In genomic region chr15:60097141-60097540, GRCm38 (mm10) we compare ENCODE assay signal across 8 mouse cellular contexts.
DNase-seq lines count a peak whose midpoint lies in the region; ATAC-seq and TF ChIP-seq lines count a peak whose summit lies in the region.

No protein-coding gene starts in this region.

- H3K36me3 ChIP-seq in kidney, embryonic 16.5 days (ENCODE audit: insufficient read depth, low read length), result no peaks in the 10 kb centered on the region
- no peaks in the 10 kb centered on the region for H3K36me3 ChIP-seq in limb, embryonic 11.5 days (ENCODE audit: control insufficient read depth, insufficient read depth, low read length)
- H3K36me3 ChIP-seq in neural tube, embryonic 12.5 days, result no peaks in the 10 kb centered on the region
- H3K36me3 ChIP-seq in thymus, adult 2 months (ENCODE audit: control insufficient read depth, insufficient read depth, low read length), result no peaks in the 10 kb centered on the region

- no peak for TF ChIP-seq POLR2A in cerebellum, adult 2 months (IDR thresholded peaks at IDR 0.05; ENCODE audit: borderline replicate concordance, insufficient read depth, low read length)
- TF ChIP-seq POLR2A in thymus, adult 2 months (IDR thresholded peaks at IDR 0.05; ENCODE audit: control insufficient read depth, extremely low read depth, insufficient read depth, low read length, poor library complexity), result no peak

- H3K4me2 ChIP-seq in kidney, embryonic 16.5 days (replicated peaks; ENCODE audit: low read depth, low read length), result no peak overlapping the region
- no peak overlapping the region for H3K4me2 ChIP-seq in limb, embryonic 11.5 days (ENCODE audit: low read depth, severe bottlenecking)
- H3K4me2 ChIP-seq in neural tube, embryonic 12.5 days (replicated peaks), result no peak overlapping the region

- TF ChIP-seq CTCF in cerebellum, adult 2 months (IDR thresholded peaks at IDR 0.05; ENCODE audit: borderline replicate concordance, insufficient read depth, low read depth, low read length), result peak; percentile 60
- TF ChIP-seq CTCF in thymus, adult 2 months (IDR thresholded peaks at IDR 0.05; ENCODE audit: borderline replicate concordance, control insufficient read depth, extremely low read depth, insufficient read depth, low read length, poor library complexity), result no peak

- H3K9me3 ChIP-seq in kidney, embryonic 16.5 days (ENCODE audit: low read length), result no peaks in the 10 kb centered on the region
- H3K9me3 ChIP-seq in limb, embryonic 11.5 days (ENCODE audit: control insufficient read depth, low read length), result no peaks in the 10 kb centered on the region
- H3K9me3 ChIP-seq in neural tube, embryonic 12.5 days, result no peaks in the 10 kb centered on the region

- no peaks in the 10 kb centered on the region for H3K4me1 ChIP-seq in kidney, embryonic 16.5 days (ENCODE audit: insufficient read depth, low read length)
- H3K4me1 ChIP-seq in cerebellum, adult 2 months (ENCODE audit: control insufficient read depth, insufficient read depth, low read length), result no peaks in the 10 kb centered on the region
- no peaks in the 10 kb centered on the region for H3K4me1 ChIP-seq in limb, embryonic 11.5 days (ENCODE audit: control insufficient read depth, insufficient read depth, low read length)
- H3K4me1 ChIP-seq in neural tube, embryonic 12.5 days, result no peaks in the 10 kb centered on the region
- H3K4me1 ChIP-seq in thymus, adult 2 months (replicated peaks; ENCODE audit: control insufficient read depth, insufficient read depth, low read length), result no peaks in the 10 kb centered on the region; the same call in 1 of the 2 replicates

- no peak overlapping the region for H3K4me3 ChIP-seq in kidney, embryonic 16.5 days (ENCODE audit: low read length)
- H3K4me3 ChIP-seq in cerebellum, adult 2 months (replicated peaks; ENCODE audit: insufficient read depth, low read depth, low read length), result no peak overlapping the region
- no peak overlapping the region for H3K4me3 ChIP-seq in limb, embryonic 11.5 days (ENCODE audit: low read depth, low read length)
- no peak overlapping the region for H3K4me3 ChIP-seq in neural tube, embryonic 12.5 days
- H3K4me3 ChIP-seq in thymus, adult 2 months (ENCODE audit: control insufficient read depth, insufficient read depth, low read length), result no peak overlapping the region

- DNase-seq in kidney, adult 11 months, result peak; percentile 31
- peak; percentile 26 for DNase-seq in cerebellum, adult 2 months
- peak; percentile 23 to 70 for DNase-seq in kidney, adult 8-10 months
- peak; percentile 78 for DNase-seq in limb, embryonic 11.5 days (ENCODE audit: low spot score)
- peak; percentile 71 for DNase-seq in thymus, adult 2 months

- no peak overlapping the region for H3K9ac ChIP-seq in kidney, embryonic 16.5 days (replicated peaks; ENCODE audit: low read length)
- H3K9ac ChIP-seq in limb, embryonic 11.5 days (ENCODE audit: low read length), result no peak overlapping the region
- H3K9ac ChIP-seq in neural tube, embryonic 12.5 days, result no peak overlapping the region

- H3K27me3 ChIP-seq in kidney, embryonic 16.5 days (ENCODE audit: insufficient read depth, low read length), result no peaks in the 10 kb centered on the region
- no peaks in the 10 kb centered on the region for H3K27me3 ChIP-seq in cerebellum, adult 2 months (ENCODE audit: control insufficient read depth, insufficient read depth, low read length)
- no peaks in the 10 kb centered on the region for H3K27me3 ChIP-seq in limb, embryonic 11.5 days (ENCODE audit: control insufficient read depth, insufficient read depth, low read length)
- H3K27me3 ChIP-seq in neural tube, embryonic 12.5 days (replicated peaks), result no peaks in the 10 kb centered on the region
- no peaks in the 10 kb centered on the region for H3K27me3 ChIP-seq in thymus, adult 2 months (ENCODE audit: control insufficient read depth, insufficient read depth, low read length)

- H3K27ac ChIP-seq in kidney, embryonic 16.5 days (ENCODE audit: low read length), result no peak overlapping the region
- no peak overlapping the region for H3K27ac ChIP-seq in cerebellum, adult 2 months (ENCODE audit: insufficient read depth, low read length)
- H3K27ac ChIP-seq in limb, embryonic 11.5 days (replicated peaks; ENCODE audit: low read depth, low read length), result no peak overlapping the region
- H3K27ac ChIP-seq in neural tube, embryonic 12.5 days, result no peak overlapping the region
- no peak overlapping the region for H3K27ac ChIP-seq in thymus, adult 2 months (ENCODE audit: control insufficient read depth, insufficient read depth, low read length)

- ATAC-seq in kidney, embryonic 16.5 days (ENCODE audit: low FRiP score, low TSS enrichment), result no peak
- ATAC-seq in frontal cortex, adult (ENCODE audit: low TSS enrichment), result peak; percentile 96
- no peak for ATAC-seq in limb, embryonic 11.5 days (ENCODE audit: insufficient number of reproducible peaks, low FRiP score, low TSS enrichment, low read depth)
- 0 out of 2 replicates have a peak, but pooled peaks have one; percentile 53 for ATAC-seq in neural tube, embryonic 12.5 days (ENCODE audit: low FRiP score, low read depth)

- 15% methylated on average over 4 of the region's 4 CpGs for WGBS in kidney, embryonic 16.5 days
- WGBS in cerebellum, adult 2 months, result 17% methylated on average over 4 of the region's 4 CpGs
- WGBS in limb, embryonic 11.5 days, result 19% methylated on average over 4 of the region's 4 CpGs
- 19% methylated on average over 4 of the region's 4 CpGs for WGBS in neural tube, embryonic 12.5 days
- 23% methylated on average over 4 of the region's 4 CpGs for WGBS in thymus, adult 2 months

Comparison
In these comparisons a context has a peak if more than half of its experiments do, and no peak if none do; other contexts are left out.
1. DNase-seq: peak in every context shown above with its lines; median percentile 78 in limb, embryonic 11.5 days; 71 in thymus, adult 2 months; 46 in kidney, adult 8-10 months; 31 in kidney, adult 11 months; 26 in cerebellum, adult 2 months.
2. ATAC-seq: peak in frontal cortex, adult (single experiment) and neural tube, embryonic 12.5 days (single experiment); none in kidney, embryonic 16.5 days (single experiment) and limb, embryonic 11.5 days (single experiment).